Mouse (Mus musculus) adrenal gland, postnatal 14 days (tissue): ENCODE measurements around the gene Serpina3n. TPM values are rescaled to one million over a fixed set of nuclear protein-coding genes. Genes with fewer than 3 reads are reported as not detected.
"Not testable (repeated sequence)": the region's sequence is repeated elsewhere in the genome, so short reads cannot be mapped to it uniquely, and the experiment has no call there.

Source experiments
- DNase-seq: peaks from one replicate; pipeline ENCODE4 v3.0.0; 2021; ENCODE audit warnings: mixed read lengths
- long read RNA-seq, 2 experiments: library from polyadenylated mRNA; stranded (forward); transcript quantifications; one replicate each; pipeline ENCODE4 v2.0.0; 2021
- total RNA-seq: library from RNA; stranded (reverse); gene quantifications from 2 replicates; pipeline ENCODE4 v1.2.3, GENCODE M21; 2021

Serpina3n gene
- total RNA-seq, result 14.5 and 67.3 TPM in 2 replicates
- long read RNA-seq, experiment 1, partial matches to known transcripts, result 1 of 1 reads
- long read RNA-seq, experiment 1, other reads (novel, unspliced or antisense), result 0 of 1 reads
- long read RNA-seq, experiment 2, transcript Serpina3n-201 (5 exons, 2,064 nt), result major isoform, 6 of 34 reads
- long read RNA-seq, experiment 2, partial matches to known transcripts, result 26 of 34 reads
- long read RNA-seq, experiment 2, other reads (novel, unspliced or antisense), result 2 of 34 reads

GRCm38 (mm10) chr12:104406454-104406885 is at the start of gene Serpina3n:
TSS of gene Serpina3n (plus strand) at chr12:104406729.
- peak; percentile 22 for DNase-seq

GRCm38 (mm10) chr12:104369986-104370385 is 36.5 kb upstream of the Serpina3n start:
- DNase-seq, result no peak

- not testable (repeated sequence) for DNase-seq
These were observed 29.4 kb upstream of the Serpina3n start for GRCm38 (mm10) chr12:104377179-104377578.

- DNase-seq, result not testable (repeated sequence)
These were observed 28.2 kb upstream of the Serpina3n start for GRCm38 (mm10) chr12:104378351-104378750.

GRCm38 (mm10) chr12:104378815-104379214 is 27.7 kb upstream of the Serpina3n start:
- not testable (repeated sequence) for DNase-seq

GRCm38 (mm10) chr12:104379856-104380255 is 26.7 kb upstream of the Serpina3n start:
- no peak for DNase-seq

GRCm38 (mm10) chr12:104381071-104381604 is 25.4 kb upstream of the Serpina3n start:
- not testable (repeated sequence) for DNase-seq

- not testable (repeated sequence) for DNase-seq
These were observed 20.5 kb upstream of the Serpina3n start for GRCm38 (mm10) chr12:104385987-104386386.

GRCm38 (mm10) chr12:104386878-104387277 is 19.7 kb upstream of the Serpina3n start:
- not testable (repeated sequence) for DNase-seq

- DNase-seq, result no peak
These were observed 18.1 kb upstream of the Serpina3n start for GRCm38 (mm10) chr12:104388477-104388876.

GRCm38 (mm10) chr12:104391057-104391456 is 15.5 kb upstream of the Serpina3n start:
- DNase-seq, result not testable (repeated sequence)

- DNase-seq, result no peak
These were observed 2.6 kb upstream of the Serpina3n start for GRCm38 (mm10) chr12:104403968-104404367.

- DNase-seq, result no peak
These were observed 6.0 kb downstream of the Serpina3n start for GRCm38 (mm10) chr12:104412507-104412906.

GRCm38 (mm10) chr12:104414576-104414975 is 8.0 kb downstream of the Serpina3n start:
- DNase-seq, result no peak

- peak; percentile 72 for DNase-seq
These were observed 9.2 kb downstream of the Serpina3n start for GRCm38 (mm10) chr12:104415625-104416315.

GRCm38 (mm10) chr12:104418340-104419135 is 12.0 kb downstream of the Serpina3n start:
- peak; percentile 90 for DNase-seq

- no peak for DNase-seq
These were observed 12.6 kb downstream of the Serpina3n start for GRCm38 (mm10) chr12:104419136-104419462.

- DNase-seq, result peak; percentile 73
These were observed 16.3 kb downstream of the Serpina3n start for GRCm38 (mm10) chr12:104422615-104423392.

- DNase-seq, result no peak
These were observed 19.1 kb downstream of the Serpina3n start for GRCm38 (mm10) chr12:104425591-104425990.

GRCm38 (mm10) chr12:104426915-104427314 is 20.4 kb downstream of the Serpina3n start:
- DNase-seq, result peak; percentile 48

- DNase-seq, result no peak
These were observed 24.8 kb downstream of the Serpina3n start for GRCm38 (mm10) chr12:104431359-104431758.

- DNase-seq, result no peak
These were observed 26.7 kb downstream of the Serpina3n start for GRCm38 (mm10) chr12:104433214-104433613.
